Mouse (Mus musculus) embryonic fibroblast, embryonic 13.5 days (primary cell): ENCODE results near the gene Zic2.

Experiments
- CTCF ChIP-seq: IDR thresholded peaks from 2 replicates; pipeline ENCODE4 v1.5.1; 2011; ENCODE audit warnings: mild to moderate bottlenecking, control low read depth, low read length, moderate library complexity, borderline replicate concordance; ENCODE audit not compliant: insufficient read depth
- POLR2A ChIP-seq: IDR thresholded peaks from 2 replicates; pipeline ENCODE4 v1.6.1; 2011; ENCODE audit warnings: low read depth, mild to moderate bottlenecking, control low read depth, low read length, moderate library complexity

DNA sequence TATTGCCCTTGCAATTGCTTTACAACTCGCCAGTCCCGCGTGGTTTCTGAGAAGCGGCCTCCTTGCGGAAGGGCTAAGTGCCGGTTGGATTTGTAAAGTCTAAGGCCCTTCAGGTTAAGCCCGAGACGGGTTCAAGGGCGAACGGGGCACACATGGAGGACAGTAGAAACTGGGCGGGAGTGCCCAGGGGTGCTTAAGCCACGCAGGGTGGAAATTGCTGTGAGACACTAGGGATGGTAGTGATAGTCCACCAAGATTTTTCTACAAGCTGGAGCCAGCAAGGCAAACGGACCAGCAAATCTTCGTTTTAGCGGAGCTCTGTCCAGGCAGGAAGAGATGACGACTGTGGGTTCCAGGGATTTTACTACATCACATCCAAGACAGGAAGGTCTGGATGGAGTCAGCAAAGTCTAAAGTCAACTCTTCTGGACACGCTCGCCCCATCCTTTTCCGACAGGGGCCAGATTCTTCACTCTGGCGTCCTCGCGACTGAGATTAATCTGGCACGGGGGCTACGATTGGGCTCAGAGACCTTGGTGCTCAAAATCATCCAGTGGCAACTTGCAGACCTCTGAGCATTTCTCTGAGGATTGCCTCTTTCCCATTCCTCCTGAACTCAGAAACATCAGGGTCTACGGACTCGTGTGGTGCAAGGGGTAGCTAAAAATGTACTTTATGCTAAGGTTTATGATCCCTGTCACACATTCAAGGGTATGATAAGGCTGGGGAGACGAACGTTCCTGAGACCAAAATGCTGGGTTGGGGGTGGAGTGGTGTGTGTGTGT lies 6.1 kb upstream of the Zic2 start:
- TF ChIP-seq POLR2A = no peak
- TF ChIP-seq CTCF = no peak
